Mouse (Mus musculus) c-Kit-positive CD71-positive TER-119-positive erythroid progenitor cells, embryonic 14.5 days (primary cell): ENCODE measurements around the gene Cttnbp2nl.

Source experiments
- DNase-seq: peaks from one replicate; pipeline ENCODE4 v3.0.0-alpha.2; 2013; ENCODE audit warnings: low spot score

Gene Cttnbp2nl

DNA sequence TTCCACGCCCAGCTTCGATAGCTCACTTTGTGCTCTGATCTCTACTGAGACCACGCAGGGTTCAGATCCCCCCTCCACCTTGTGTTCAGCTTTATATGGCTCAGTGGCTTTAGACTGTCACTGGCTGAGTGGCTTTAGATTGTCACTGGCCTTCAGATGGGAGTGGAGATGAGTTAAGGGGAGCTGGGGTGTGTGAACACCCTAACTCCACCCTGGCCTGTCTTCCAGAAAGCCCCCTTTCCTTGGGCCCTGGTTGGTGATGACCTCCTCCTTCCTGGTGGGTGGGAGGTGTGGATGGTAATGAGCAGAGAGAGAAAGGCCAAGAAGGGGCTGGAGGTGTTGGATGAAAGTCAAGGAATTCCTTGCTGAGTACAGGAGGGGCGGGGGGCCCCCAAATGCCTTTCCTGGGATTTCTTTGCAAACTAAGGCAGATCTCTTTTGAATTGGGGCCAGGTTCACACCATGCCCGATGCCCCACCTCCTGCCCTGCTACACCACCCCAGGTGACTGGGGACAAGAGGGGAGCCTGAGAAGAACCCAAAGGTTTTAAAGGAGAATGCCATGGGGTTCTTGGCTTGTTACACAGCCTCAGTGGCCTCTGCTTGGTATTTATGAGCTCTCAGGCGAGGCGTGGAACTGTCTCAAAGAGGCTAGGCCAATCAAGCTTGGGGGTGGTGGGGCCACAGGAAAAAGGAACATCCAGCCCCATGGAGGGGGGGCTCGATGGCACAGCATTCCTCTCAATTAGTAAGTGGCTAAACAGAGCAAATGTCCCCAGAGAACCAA is 87.7 kb downstream of the Cttnbp2nl start:
- DNase-seq: no peak

DNA sequence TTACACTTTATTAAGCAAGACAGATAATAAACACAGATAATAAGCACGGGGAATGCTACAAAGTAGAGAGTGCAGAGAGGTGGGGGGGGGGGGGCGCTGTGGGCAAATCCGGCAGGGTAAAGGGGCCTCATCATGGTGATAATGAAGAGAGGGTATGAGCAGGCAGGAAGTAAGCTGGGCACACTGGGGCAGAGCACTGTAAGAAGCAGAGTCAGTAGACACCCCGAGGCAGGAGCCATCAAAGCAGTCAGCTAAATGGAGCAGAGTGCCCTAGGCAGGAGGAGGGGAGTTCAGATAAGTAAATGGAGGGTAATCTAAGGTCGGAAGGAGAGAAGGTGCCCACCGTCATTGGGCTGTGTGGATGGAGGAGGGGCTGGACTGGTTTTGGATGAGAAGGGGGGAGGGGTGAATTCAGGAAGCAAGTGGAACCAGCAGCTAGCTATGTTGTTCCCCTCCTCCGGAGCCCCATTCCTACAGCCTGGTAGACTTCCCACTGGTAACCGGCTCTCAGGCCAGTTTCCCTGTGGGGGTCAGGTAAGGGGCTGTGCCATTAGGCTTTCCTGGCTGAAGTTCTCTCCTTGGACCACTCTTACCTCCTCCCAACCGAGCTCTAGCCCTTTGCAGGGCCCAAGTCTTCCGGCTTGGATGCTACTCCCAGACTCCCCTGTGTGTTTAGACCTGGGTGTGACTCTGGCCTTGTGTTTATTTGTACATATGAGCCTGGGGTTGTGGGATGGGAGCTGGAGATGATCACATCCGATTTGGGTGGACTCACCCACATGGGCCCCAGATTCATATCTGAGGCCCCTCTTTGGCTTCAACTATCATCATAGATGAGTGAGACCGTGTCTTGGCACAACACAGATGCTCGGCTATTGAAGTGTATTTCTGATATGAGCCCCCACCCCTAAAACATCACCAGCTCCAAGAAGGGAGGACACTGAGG is 89.3 kb downstream of the Cttnbp2nl start:
- no peak for DNase-seq

DNA sequence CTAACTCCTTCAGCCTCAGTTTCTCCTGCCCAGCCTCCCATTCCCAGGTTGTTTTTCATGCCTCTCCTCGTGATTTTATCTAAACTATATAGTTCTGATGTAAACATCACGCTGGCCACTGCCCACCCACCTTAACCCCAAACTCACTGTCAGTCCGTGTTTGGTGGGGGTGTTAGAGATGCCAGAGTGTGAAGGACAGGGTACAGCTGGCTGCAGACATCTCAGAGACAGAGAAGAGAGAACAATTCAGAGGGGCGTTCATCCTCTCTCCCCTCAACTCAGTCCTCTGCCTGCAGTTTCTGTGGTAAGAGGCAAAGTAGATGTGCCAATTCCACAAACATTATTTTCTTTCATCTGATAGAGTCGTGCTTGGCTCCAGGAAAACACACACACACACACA is 90.1 kb downstream of the Cttnbp2nl start:
- no peak for DNase-seq

DNA sequence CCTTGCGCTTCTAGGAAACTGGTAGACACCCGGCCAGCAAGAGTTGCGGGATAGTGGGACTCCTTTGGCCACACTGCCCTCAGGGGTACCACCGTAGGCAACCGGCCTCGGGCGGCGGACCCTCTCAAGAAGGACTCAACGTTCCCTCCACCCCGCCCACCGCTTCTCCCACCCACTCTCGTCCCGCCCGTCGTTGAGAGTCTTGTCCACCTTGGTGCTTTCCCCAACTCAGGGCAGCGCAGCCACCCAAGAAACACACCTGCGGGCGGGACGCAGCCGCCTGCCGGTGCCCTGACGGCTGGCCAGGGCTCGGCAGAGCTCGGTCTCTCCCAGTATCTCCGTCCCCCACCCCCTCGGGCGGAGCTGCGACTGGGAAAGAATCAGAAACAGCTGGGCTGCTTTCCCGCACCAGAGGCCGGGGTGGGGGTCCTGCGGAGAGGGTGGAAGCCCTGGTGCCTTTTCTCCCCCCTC is 90.8 kb downstream of the Cttnbp2nl start:
- no peak for DNase-seq

DNA sequence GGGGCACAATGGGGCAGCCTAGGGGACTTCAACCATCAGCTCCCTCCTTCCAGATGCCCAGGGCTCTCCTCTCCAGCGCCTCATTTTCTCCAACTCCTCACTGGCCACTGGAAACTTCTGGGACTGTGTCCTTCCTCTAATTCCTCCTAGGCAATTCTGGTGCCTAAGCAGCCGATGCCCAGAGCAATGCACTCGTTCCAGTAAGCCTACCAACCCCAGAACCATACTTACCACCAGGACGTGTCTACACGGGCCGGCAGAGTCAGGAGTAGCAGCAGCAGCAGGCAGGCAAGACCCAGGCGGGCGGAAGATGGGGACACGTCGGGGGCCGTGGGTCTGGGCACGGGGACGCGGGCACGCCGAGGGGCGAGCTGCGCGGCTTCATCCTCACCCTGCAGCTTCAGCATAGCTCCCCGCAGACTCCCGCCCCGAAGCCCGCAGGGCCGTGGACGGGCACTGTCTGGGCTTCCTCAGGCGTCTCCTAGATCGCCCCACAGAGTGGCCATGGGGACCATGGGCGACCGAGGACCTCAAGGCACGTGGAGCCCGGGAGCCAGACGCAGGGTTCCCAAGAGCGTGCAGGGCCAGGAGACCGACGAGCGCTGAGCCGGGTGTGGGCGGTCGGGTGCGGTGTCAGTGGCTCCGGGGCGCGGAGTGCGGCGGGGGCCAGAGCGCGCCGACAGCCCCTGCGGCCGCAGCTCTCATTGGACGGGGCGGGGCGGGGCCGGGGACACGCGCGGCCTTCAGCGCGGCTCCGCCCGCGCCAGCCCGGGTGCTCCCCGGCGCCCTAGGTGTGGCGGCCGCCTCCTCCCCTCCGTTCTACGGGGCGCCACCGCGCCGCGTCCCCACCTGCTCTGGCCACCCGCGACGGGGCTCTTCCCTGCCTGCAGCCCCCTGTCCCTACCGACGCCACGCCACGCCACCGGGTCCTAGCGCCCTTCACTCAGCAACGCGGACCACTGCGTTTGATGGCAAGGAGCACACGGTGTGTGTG is 91.6 kb downstream of the Cttnbp2nl start, which contains the start of gene Wnt2b:
TSS of gene Wnt2b (minus strand) at position 856 of the 994 bp plus-strand sequence.
- no peak for DNase-seq

DNA sequence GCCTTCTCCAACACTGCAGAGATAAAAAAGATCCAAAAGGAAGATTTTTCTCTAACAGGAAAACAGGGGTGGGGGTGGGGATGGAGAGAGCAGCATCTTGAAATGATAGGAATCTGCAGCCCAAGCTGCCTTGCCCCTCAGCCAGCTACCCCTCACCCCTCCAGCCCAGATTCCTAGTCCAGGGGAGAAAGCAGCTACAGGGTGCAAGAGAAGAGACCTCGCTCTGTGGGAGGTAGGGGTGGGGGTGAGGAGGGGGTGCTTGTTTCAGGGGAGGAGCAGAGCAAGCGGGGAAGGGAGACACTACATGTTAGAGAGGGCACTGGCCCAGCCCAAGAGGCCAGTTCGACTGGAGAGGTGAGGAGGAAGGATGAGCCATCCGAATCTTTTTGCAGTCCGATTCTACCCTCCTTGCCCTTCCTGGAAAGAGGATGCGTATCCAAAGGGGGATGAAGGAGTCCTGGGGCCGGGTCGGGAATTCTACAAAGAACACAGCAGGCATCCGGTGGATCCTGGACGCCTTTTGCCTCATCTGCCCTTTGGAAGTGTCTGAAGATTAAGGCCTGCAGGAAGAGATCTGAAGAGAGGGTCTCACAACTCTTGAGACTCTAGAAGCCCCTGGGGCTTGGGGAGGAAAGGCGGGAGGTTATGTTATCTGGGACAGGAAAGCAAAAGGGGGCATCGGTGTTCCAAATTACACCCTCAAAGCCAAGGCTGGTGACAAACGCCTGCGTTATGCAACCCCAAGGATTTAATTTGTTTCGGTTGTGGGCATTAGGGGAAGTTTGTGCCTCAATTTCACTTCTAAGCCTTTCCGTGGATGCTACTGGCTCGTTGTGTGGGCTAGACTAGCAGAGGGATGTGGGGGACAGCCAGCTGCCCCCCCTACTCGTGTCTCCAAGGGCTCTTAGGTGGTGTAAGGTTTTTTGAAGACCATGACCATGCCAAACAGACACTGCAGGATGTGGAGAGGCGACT is 92.6 kb downstream of the Cttnbp2nl start:
- DNase-seq: no peak

DNA sequence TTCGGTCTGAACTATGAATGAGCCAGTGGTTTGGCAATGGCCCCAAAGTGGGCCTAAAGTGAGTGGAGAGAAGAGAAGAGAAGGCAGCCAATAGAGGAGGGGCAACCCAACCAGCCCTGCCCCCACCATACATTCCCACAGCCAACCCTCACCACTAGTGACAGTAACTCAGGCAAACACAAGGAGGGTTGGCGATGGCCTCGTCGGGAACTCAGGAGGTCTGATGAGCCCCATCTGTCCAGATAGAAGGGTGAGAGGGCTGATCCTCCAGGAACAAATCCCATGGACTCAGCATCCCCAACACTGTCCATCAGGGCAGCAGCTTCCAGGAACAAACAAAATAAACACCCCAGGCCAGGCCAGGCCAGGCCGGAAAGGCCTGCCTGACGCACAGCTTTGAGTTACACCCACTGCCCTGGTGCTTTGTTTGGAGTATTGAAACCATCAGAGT is 96.8 kb downstream of the Cttnbp2nl start:
- DNase-seq: no peak

DNA sequence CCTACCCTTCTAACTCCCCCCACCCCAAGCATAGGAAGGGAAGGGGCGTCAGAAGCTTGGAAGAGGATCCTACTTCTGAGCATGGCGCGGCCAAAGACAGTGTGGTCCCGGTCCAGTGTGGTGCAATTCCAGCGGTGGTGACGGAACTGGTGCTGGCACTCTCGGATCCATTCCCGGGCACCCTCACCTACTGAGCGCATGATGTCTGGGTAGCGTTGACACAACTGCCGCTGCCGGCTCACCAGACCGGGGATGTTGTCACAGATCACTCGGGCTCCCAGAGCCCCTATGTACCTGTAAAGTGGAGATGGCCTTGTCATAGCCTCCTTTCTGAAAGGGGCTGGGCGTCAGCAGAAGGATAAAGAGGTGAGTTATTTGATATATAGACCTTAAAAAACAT is 98.4 kb downstream of the Cttnbp2nl start:
- DNase-seq: no peak

DNA sequence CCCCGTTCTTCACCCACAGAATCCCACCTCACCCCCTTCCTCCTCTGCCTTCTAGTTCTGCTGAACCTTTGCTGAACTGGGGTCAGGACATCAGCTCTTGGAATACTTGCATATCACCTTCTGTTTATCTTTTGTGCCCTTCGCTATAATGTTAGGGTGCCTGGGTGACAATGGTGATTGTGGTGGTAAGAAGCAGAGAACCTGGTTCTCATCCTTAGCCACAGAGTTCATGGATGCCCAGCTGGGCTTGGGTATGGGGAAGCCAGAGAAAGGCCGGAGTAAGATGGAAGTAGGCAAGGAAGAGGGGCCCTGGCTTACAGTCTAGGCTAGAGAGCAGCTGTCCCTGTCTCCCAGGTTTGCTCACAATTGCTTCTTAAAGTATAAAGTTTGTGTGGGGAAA is 98.8 kb downstream of the Cttnbp2nl start:
- no peak for DNase-seq

DNA sequence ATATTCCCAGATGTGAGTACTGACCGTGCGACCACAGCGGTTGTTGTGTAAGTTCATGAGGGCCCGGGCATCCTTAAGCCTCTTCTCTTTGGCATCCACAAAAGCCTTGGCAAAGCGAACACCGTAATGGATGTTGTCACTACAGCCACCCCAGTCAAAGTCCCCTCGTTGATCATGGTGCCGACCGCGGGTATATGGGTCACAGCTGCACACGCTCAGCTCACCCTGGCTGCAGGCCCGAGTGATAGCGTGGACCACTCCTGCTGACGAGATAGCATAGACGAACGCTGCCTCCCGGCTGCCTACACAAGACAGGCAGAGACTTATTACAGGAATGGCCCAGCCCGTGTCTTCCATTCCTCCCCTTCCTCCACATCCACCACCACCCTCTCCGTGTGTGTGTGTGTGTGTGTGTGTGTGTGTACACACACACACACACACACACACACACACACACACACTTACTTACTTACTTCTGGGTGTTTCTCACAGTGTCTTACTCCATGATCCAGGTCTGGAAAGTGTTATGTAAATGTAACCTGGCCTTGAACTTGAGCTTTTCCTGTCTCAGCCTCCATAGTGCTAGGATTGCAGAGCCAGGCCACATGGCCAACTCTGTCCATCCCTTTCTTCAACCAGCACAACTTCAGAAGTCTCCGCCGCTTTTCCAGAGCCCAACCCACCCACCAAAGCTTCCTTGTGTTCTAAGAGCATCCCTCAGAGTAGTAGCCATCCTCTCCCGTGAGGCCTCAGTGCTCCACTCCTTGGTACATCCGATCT is 99.9 kb downstream of the Cttnbp2nl start:
- DNase-seq: no peak
